Mouse (Mus musculus) cerebellum, postnatal 36 days (tissue): ENCODE measurements around the gene Cfap298.

ENCODE experiments used
- DNase-seq, 2 experiments: peaks; one replicate each; pipeline ENCODE4 v3.0.0; 2021 to 2022; ENCODE audit warnings: mixed read lengths in 2 of 2

Gene Cfap298

GRCm38 (mm10) chr16:90934687-90935328 lies at the start of gene Cfap298:
Gene Cfap298, minus strand, starts transcription at chr16:90935114.
- DNase-seq, result peak; percentile 91 to 92

- no peak for DNase-seq
Observed at GRCm38 (mm10) chr16:90971004-90971403, 36.1 kb upstream of the Cfap298 start.

GRCm38 (mm10) chr16:90966241-90966640 lies 31.3 kb upstream of the Cfap298 start:
- no peak for DNase-seq

- DNase-seq, result no peak
Observed at GRCm38 (mm10) chr16:90964302-90964701, 29.4 kb upstream of the Cfap298 start.

- no peak for DNase-seq
Observed at GRCm38 (mm10) chr16:90963866-90964265, 29.0 kb upstream of the Cfap298 start.

GRCm38 (mm10) chr16:90963231-90963630 lies 28.3 kb upstream of the Cfap298 start:
- no peak for DNase-seq

- DNase-seq, result no peak
Observed at GRCm38 (mm10) chr16:90958301-90959085, 23.6 kb upstream of the Cfap298 start.

GRCm38 (mm10) chr16:90955494-90955893 lies 20.6 kb upstream of the Cfap298 start:
- no peak for DNase-seq

GRCm38 (mm10) chr16:90953770-90954169 lies 18.9 kb upstream of the Cfap298 start:
- no peak for DNase-seq

GRCm38 (mm10) chr16:90953147-90953546 lies 18.2 kb upstream of the Cfap298 start:
- DNase-seq, result no peak

- no peak for DNase-seq
Observed at GRCm38 (mm10) chr16:90950354-90950963, 15.5 kb upstream of the Cfap298 start.

- DNase-seq, result no peak
Observed at GRCm38 (mm10) chr16:90946977-90947376, 12.1 kb upstream of the Cfap298 start.

GRCm38 (mm10) chr16:90941246-90941645 lies 6.3 kb upstream of the Cfap298 start:
- DNase-seq, result no peak

- DNase-seq, result peak in 1 of 2 experiments; percentile 62
Observed at GRCm38 (mm10) chr16:90934193-90934686, 674 bp downstream of the Cfap298 start.

- no peak for DNase-seq
Observed at GRCm38 (mm10) chr16:90933534-90934176, 1.3 kb downstream of the Cfap298 start.

- no peak for DNase-seq
Observed at GRCm38 (mm10) chr16:90927446-90927845, 7.5 kb downstream of the Cfap298 start.

GRCm38 (mm10) chr16:90925461-90925860 lies 9.5 kb downstream of the Cfap298 start:
- peak; percentile 62 to 65 for DNase-seq

GRCm38 (mm10) chr16:90924606-90925370 lies 10.1 kb downstream of the Cfap298 start:
- DNase-seq, result no peak

- peak; percentile 66 to 71 for DNase-seq
Observed at GRCm38 (mm10) chr16:90921471-90922159, 13.3 kb downstream of the Cfap298 start.

- no peak for DNase-seq
Observed at GRCm38 (mm10) chr16:90917156-90917555, 17.8 kb downstream of the Cfap298 start.

GRCm38 (mm10) chr16:90916040-90916481 lies 18.9 kb downstream of the Cfap298 start:
- DNase-seq, result no peak

- DNase-seq, result no peak
Observed at GRCm38 (mm10) chr16:90911766-90912165, 23.1 kb downstream of the Cfap298 start.
